Mouse (Mus musculus) bone marrow macrophage, adult 2 months (primary cell): Measurements from ENCODE around the gene Hspbap1.

Experiments used
- CTCF ChIP-seq: IDR thresholded peaks from 2 replicates; pipeline ENCODE4 v1.5.1; 2012; ENCODE audit warnings: low read depth, mild to moderate bottlenecking, low read length, moderate library complexity
- POLR2A ChIP-seq: IDR thresholded peaks from 2 replicates; pipeline ENCODE4 v1.6.1; 2012; ENCODE audit warnings: mild to moderate bottlenecking, low read depth, low read length, borderline replicate concordance

- TF ChIP-seq POLR2A (no peak), CTCF (no peak)
Measured at GRCm38 (mm10) chr16:35756697-35757096, 13.5 kb upstream of the Hspbap1 start.
